Mouse (Mus musculus) limb, embryonic 11.5 days (tissue): ENCODE results near the gene Vps53. TPM values are rescaled to one million over a fixed set of nuclear protein-coding genes. Genes with fewer than 3 reads are reported as not detected.

Experiments
- ATAC-seq: fragments of 200-750 bp; cut with Nextera tagmentation; 2 replicates; pipeline ENCODE4 v1.8.0; 2017; ENCODE audit warnings: low read depth; ENCODE audit not compliant: insufficient number of reproducible peaks, low FRiP score, low TSS enrichment
- DNase-seq: peaks from one replicate; pipeline ENCODE4 v3.0.0-alpha.2; 2015; ENCODE audit warnings: low spot score
- H3K27ac ChIP-seq: fragments of 300-500 bp; sonication (generic); replicated peaks from 2 replicates; pipeline ENCODE4 v1.5.1; 2014; ENCODE audit warnings: low read depth, mild to moderate bottlenecking, low read length
- H3K27me3 ChIP-seq: fragments of 300-500 bp; sonication (generic); 2 replicates; pipeline ENCODE4 v1.6.1; 2014; ENCODE audit warnings: mild to moderate bottlenecking, low read length, mixed read lengths; ENCODE audit not compliant: control insufficient read depth, insufficient read depth
- H3K36me3 ChIP-seq: fragments of 300-500 bp; sonication (generic); 2 replicates; pipeline ENCODE4 v1.6.1; 2014; ENCODE audit warnings: mild to moderate bottlenecking, low read length, moderate library complexity, mixed read lengths; ENCODE audit not compliant: control insufficient read depth, insufficient read depth
- H3K4me1 ChIP-seq: fragments of 300-500 bp; sonication (generic); 2 replicates; pipeline ENCODE4 v1.6.1; 2014; ENCODE audit warnings: low read length, mixed read lengths; ENCODE audit not compliant: control insufficient read depth, insufficient read depth
- H3K4me2 ChIP-seq: fragments of 300-500 bp; sonication (generic); 2 replicates; pipeline ENCODE4 v1.6.1; 2014; ENCODE audit warnings: low read depth, mild to moderate bottlenecking, moderate library complexity; ENCODE audit not compliant: severe bottlenecking
- H3K4me3 ChIP-seq: fragments of 300-500 bp; sonication (generic); 2 replicates; pipeline ENCODE4 v1.5.1; 2014; ENCODE audit warnings: low read depth, low read length
- H3K9ac ChIP-seq: fragments of 300-500 bp; sonication (generic); 2 replicates; pipeline ENCODE4 v1.6.1; 2014; ENCODE audit warnings: mild to moderate bottlenecking, low read length
- H3K9me3 ChIP-seq: fragments of 300-500 bp; sonication (generic); 2 replicates; pipeline ENCODE4 v1.6.1; 2016; ENCODE audit warnings: low read length; ENCODE audit not compliant: control insufficient read depth
- WGBS: fragments of 180-500 bp; shearing (Covaris S2); extraction: QIAGEN DNeasy Blood & Tissue Kit; methylation state at CpG from one replicate; pipeline ENCODE4 v1.1.7; 2014; 5-methylcytosine and 5-hydroxymethylcytosine counted together
- polyA plus RNA-seq: library from polyadenylated mRNA; unstranded; fragments of >200 nt; fragmentation: Nextera tagmentation; extraction: Ambion mirVana; gene quantifications from 2 replicates; pipeline ENCODE4 v1.2.1, GENCODE M21; 2014

Gene Vps53
- polyA plus RNA-seq, result 36.6 and 40.4 TPM in 2 replicates

DNA sequence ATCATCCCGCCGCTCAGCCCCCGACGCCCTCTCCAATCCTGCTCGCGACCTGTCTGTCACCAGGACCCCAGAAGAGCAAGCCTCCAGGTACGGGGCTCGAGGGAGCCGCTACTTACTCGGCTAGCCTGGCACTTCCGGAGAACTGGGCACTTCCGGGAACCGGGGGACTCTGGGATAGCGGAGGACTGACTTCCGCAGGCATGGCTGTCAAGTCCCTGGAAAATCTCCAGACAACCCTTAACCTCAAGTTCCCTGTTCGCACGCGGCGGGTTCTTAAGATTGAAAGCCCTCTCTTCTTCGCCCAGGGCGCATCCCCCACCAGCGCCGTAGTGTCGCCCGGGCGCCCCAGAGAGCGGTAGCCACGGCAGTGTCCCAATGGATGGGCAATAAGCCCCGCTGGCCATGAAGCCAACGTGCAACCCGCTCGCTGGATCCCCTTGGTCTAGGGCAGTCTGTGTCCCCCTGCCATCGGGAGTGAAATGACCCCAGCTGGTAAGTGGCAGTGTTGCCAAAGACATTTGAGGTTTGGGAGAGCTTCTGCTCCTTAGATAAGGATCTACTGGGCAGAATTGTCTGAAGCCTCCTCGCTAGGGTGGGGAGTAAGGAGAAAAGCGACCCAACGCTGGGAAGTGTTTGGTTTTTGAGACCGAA is at the start of gene Vps53, which contains the start of gene Fam57a:
Gene Vps53 (minus strand): TSS at position 153 of the 651 bp plus-strand sequence.
Gene Fam57a (plus strand): TSS at position 177 of the 651 bp plus-strand sequence.
- Histone ChIP-seq H3K4me3 (peak within 1 kb of the TSS; percentile 88), H3K4me1 (peaks cover 3% of the 10 kb centered on the region; the same call in 1 of the 2 replicates), H3K27me3 (no peaks in the 10 kb centered on the region), H3K9me3 (no peaks in the 10 kb centered on the region), H3K9ac (peak within 1 kb of the TSS; percentile 64), H3K4me2 (peak within 1 kb of the TSS; percentile 66), H3K27ac (no peak within 1 kb of the TSS; the same call in 1 of the 2 replicates), H3K36me3 (no peaks in the 10 kb centered on the region)
- under 1% methylated on average over 37 of the region's 37 CpGs for WGBS
- ATAC-seq, result peak; percentile 87; the same call in 1 of the 2 replicates
- DNase-seq, result peak; percentile 89

DNA sequence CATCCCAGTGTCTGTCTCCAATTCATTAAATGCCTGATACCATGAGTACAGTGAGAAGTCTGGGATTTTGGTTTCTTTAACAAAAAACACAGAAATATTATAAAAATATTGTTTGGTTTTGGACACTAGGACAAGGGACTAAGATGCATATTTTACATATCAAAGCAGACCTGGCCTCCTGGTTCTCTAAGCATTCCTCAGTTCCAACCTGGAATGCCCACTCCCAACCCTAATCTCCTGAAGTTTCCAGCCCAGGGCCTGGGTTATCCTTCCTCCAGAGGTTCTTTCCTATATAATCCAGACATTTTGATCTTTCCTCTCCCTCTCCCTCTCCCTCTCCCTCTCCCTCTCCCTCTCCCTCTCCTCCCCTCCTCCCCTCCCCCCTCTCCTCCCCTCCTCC is 45.6 kb upstream of the Vps53 start:
- H3K4me2 ChIP-seq, result no peak overlapping the region
- ATAC-seq (no peak), DNase-seq (no peak)
- no peaks in the 10 kb centered on the region for H3K9me3 ChIP-seq
- H3K27me3 ChIP-seq, result no peaks in the 10 kb centered on the region
- no peaks in the 10 kb centered on the region; the same call in 1 of the 2 replicates for H3K36me3 ChIP-seq
- no peak overlapping the region for H3K9ac ChIP-seq
- H3K27ac ChIP-seq, result no peak overlapping the region
- no peaks in the 10 kb centered on the region for H3K4me1 ChIP-seq
- H3K4me3 ChIP-seq, result no peak overlapping the region

DNA sequence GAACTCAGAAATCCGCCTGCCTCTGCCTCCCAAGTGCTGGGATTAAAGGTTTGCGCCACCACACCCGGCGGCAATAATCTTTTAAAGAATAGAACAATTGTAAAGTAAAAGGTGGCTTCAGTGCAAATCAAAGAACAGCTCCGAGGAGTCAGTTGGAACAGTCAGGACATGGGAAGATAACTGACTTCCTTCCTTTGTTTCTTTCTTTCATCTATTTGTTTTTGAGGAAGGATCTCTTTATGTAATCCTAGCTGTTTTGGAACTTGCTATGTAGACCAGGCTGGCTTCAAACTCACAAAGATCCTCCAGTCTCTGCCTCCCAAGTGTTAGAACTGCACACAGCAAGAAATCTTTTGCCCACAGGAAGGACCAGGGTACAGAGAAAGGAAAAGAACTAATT is 45.2 kb upstream of the Vps53 start:
- DNase-seq, result no peak
- no peak for ATAC-seq
- Histone ChIP-seq H3K36me3 (no peaks in the 10 kb centered on the region; the same call in 1 of the 2 replicates), H3K27me3 (no peaks in the 10 kb centered on the region), H3K9ac (no peak overlapping the region), H3K4me3 (no peak overlapping the region), H3K27ac (no peak overlapping the region), H3K9me3 (no peaks in the 10 kb centered on the region), H3K4me1 (no peaks in the 10 kb centered on the region), H3K4me2 (no peak overlapping the region)
- 94% methylated on average over 5 of the region's 5 CpGs for WGBS

DNA sequence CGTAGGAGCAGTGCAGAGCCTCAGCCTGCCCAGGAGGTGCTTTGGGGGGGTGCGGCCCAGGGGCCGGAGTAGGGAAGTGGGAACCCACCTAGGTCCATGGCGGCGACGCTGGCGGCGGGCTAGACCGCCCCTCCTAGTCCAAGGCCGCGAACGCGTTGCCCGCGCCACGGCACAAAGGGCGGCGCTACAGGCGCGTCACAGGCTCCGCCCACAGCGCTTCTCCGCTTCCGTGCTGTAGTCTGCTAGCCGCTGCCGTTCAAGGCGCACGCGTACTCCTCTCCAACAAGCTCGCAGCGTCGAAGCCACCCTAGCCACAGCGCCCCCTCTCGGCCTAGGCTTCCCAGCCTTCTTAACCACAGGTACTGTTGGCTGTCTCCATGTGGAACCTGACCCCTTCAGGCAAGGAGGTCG is 37.9 kb upstream of the Vps53 start, which contains the start of the genes Dbil5 and Gemin4:
Gene Dbil5 (plus strand): TSS at position 219 of the 411 bp plus-strand sequence.
Gene Gemin4 (minus strand): TSS at position 275 of the 411 bp plus-strand sequence.
- Histone ChIP-seq H3K4me3 (peak within 1 kb of the TSS; percentile 67), H3K36me3 (peaks cover 10% of the 10 kb centered on the region; the same call in 1 of the 2 replicates), H3K4me1 (peaks cover 3% of the 10 kb centered on the region; the same call in 1 of the 2 replicates), H3K4me2 (peak within 1 kb of the TSS; percentile 55), H3K9me3 (no peaks in the 10 kb centered on the region), H3K27me3 (no peaks in the 10 kb centered on the region), H3K27ac (peak within 1 kb of the TSS; percentile 49), H3K9ac (peak within 1 kb of the TSS; percentile 91)
- WGBS, result under 1% methylated on average over 35 of the region's 35 CpGs
- ATAC-seq (peak; percentile 96), DNase-seq (peak; percentile 100)

DNA sequence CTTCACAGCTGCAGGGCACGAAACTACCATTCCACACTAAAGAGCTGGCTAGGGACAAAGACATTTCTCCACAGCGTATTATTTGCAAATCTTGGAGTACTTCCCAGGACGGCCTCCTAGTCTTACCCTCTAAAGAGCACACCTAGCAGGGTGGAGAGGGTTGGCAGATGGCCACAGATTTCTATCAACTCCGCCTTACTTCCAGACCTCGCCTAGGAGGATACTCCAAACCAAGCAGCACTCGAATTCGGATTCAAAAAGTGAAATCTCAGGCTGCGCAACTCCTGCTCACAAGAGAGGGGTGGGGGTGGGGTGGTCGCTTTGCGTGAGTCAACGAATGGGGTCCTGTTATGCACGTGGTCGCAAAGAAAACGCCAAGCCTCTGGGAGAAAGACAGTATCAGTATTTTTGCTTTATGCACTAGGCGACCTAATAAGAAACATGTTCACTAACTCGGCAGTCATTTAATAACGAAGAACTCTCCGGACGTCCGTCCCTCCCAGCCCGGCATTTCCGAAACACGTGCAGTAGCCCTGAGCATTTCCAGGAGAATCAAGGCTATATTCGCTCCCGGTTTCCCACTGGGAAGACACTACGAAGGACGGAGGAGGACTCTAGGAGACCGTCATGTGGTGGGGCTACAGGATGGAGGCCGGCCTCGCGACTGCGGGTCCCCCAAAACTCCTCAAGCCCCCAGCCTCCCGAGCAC is 37.4 kb upstream of the Vps53 start:
- 6% methylated on average over 33 of the region's 33 CpGs for WGBS
- DNase-seq, result no peak
- no peaks in the 10 kb centered on the region for H3K27me3 ChIP-seq
- no peaks in the 10 kb centered on the region for H3K9me3 ChIP-seq
- peak overlapping the region; percentile 91 for H3K9ac ChIP-seq
- peak overlapping the region; percentile 55 for H3K4me2 ChIP-seq
- H3K27ac ChIP-seq, result peak overlapping the region; percentile 49
- peaks cover 15% of the 10 kb centered on the region; the same call in 1 of the 2 replicates for H3K36me3 ChIP-seq
- ATAC-seq, result no peak
- peaks cover 3% of the 10 kb centered on the region; the same call in 1 of the 2 replicates for H3K4me1 ChIP-seq
- peak overlapping the region; percentile 67 for H3K4me3 ChIP-seq

DNA sequence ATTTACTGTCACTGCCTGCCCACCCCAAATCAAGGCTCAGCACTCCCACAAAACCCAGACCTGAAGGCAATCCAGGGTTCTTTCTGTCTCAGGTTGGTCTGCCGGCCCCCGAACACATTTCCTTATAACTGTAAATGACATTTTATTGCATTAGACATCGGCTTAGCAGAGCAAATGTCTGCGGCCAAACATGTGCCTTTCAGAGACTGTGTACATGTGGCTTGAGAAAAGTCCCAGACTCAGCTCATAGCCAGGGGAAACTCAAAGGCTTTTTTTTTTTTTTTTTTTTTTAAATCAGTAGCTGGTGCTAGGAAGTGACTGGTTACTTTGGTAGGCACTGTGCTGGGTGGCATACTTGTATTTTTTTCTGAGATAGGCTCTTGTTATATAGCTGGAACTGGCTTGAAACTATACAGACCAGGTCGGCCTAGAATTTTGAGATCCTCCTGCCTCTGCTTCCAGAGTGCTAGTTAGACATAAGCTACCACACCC is 36.6 kb upstream of the Vps53 start:
- no peaks in the 10 kb centered on the region for H3K27me3 ChIP-seq
- peak overlapping the region; percentile 67; the same call in 1 of the 2 replicates for H3K4me3 ChIP-seq
- H3K4me2 ChIP-seq, result 0 out of 2 replicates have a peak overlapping the region, but pooled peaks have one; percentile 55
- no peak overlapping the region for H3K27ac ChIP-seq
- H3K4me1 ChIP-seq, result peaks cover 3% of the 10 kb centered on the region; the same call in 1 of the 2 replicates
- no peak for DNase-seq
- H3K36me3 ChIP-seq, result peaks cover 15% of the 10 kb centered on the region; the same call in 1 of the 2 replicates
- WGBS, result 91% methylated on average over 5 of the region's 5 CpGs
- H3K9ac ChIP-seq, result peak overlapping the region; percentile 91; the same call in 1 of the 2 replicates
- ATAC-seq, result no peak
- no peaks in the 10 kb centered on the region for H3K9me3 ChIP-seq

DNA sequence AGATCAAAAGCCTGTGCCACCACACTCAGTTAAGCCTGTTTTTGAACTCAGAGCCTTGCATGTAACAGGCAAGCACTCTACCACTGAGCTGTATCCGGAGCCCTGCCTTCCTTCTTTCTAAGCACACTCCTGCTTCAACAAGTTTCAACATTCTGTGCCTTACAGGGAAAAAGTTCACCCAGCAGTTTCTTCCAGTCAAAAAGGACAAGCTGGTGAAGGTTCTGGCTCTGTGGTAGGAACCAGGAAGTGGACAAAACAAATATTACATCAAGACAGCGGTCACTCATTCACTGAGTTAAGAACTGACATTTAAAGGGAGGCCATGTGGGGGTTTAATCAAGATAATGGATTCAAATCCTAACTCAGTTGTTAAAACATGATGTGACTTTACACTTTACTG is 35.6 kb upstream of the Vps53 start:
- Histone ChIP-seq H3K4me2 (no peak overlapping the region), H3K9ac (no peak overlapping the region), H3K27me3 (no peaks in the 10 kb centered on the region), H3K27ac (no peak overlapping the region), H3K9me3 (no peaks in the 10 kb centered on the region), H3K4me1 (peaks cover 3% of the 10 kb centered on the region; the same call in 1 of the 2 replicates), H3K4me3 (no peak overlapping the region), H3K36me3 (peaks cover 15% of the 10 kb centered on the region; the same call in 1 of the 2 replicates)
- no peak for DNase-seq
- WGBS, result 96% methylated on average over 2 of the region's 2 CpGs
- ATAC-seq, result no peak

DNA sequence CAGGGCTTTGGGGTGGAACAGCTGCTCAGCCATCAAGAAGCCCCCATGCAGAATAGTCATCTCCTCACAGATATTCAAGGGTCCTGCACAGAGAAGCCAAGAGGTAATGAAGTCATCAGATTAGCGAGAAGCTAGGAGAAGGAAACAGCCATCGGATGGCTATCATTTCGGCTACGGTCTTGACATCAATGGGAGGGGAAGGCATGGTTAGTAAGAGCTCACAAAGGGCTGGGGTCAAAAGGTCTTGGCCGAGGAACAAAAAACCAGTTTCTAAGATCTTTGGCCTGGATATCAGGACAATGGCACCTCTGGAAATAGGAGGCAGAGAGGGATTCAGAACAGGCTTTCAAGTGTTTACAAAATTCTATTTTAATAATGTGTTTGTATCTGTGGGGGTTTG is 34.4 kb upstream of the Vps53 start:
- 93% methylated on average over 5 of the region's 5 CpGs for WGBS
- H3K36me3 ChIP-seq, result peaks cover 15% of the 10 kb centered on the region; the same call in 1 of the 2 replicates
- no peaks in the 10 kb centered on the region for H3K27me3 ChIP-seq
- no peak overlapping the region for H3K4me3 ChIP-seq
- no peaks in the 10 kb centered on the region for H3K9me3 ChIP-seq
- peaks cover 3% of the 10 kb centered on the region; the same call in 1 of the 2 replicates for H3K4me1 ChIP-seq
- no peak overlapping the region for H3K9ac ChIP-seq
- H3K27ac ChIP-seq, result no peak overlapping the region
- no peak overlapping the region for H3K4me2 ChIP-seq
- DNase-seq (no peak), ATAC-seq (no peak)
